ENCODE assay signal across 19 mouse cellular contexts in the genomic region with DNA sequence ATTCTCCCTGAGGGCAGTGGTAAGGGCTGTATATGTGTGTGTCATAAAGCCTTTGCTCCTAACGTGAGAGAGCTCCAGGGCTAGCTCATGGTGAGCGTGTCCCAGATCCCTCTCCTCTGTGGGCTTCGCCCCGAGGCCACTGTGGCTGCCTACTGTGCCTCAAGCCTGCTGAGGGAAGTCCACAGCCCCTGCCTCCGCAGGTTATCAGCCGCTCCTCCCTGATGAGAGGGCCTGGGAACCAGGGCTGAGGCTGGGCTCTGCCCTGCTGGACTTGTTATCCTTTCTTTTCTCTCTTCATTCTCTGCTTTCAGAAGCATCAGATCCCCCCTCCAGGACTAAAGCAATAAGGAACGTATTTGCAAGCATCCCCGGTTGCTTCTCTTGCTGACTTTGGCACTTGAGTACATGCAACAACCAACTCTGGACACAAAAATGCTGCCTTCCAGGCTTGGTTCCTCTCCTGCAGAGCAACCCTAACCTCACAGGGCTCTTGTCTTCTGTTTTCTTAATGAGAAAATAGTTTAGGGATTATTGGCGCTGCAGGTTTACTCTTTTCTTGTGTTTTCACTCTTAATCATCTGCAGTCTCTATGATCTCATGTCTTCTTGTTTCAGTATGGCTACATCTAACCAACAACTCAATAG. TPM values are rescaled to one million over a fixed set of nuclear protein-coding genes. Genes with fewer than 3 reads are reported as not detected.
DNase-seq lines count a peak whose midpoint lies in the region; ATAC-seq lines count a peak whose summit lies in the region.
"Had no signal": no experiment of that assay in that cellular context is flagged by ENCODE, and none has a peak within 500 bp of the region (broad histone marks: within the 10 kb centered on the region; RNA-seq: fewer than 3 reads in every experiment).

No protein-coding gene starts in this region.

- no peaks in the 10 kb centered on the region; the same call in 1 of the 2 replicates for H3K9me3 ChIP-seq in forebrain, embryonic 10.5 days
- no peaks in the 10 kb centered on the region for H3K9me3 ChIP-seq in forebrain, embryonic 14.5 days (replicated peaks; ENCODE audit: control insufficient read depth, low read length)
- H3K9me3 ChIP-seq in hindbrain, embryonic 10.5 days, result 0 out of 2 replicates have a peak, but pooled peaks cover 3% of the 10 kb centered on the region
- H3K9me3 ChIP-seq in hindbrain, embryonic 12.5 days (replicated peaks), result no peaks in the 10 kb centered on the region
- no peaks in the 10 kb centered on the region for H3K9me3 ChIP-seq in embryonic facial prominence, embryonic 14.5 days (ENCODE audit: control insufficient read depth, low read length)

- H3K9ac ChIP-seq in forebrain, embryonic 14.5 days (ENCODE audit: low read length), result no peak overlapping the region
- no peak overlapping the region for H3K9ac ChIP-seq in hindbrain, embryonic 12.5 days
- H3K9ac ChIP-seq in embryonic facial prominence, embryonic 14.5 days (ENCODE audit: low read depth, low read length), result no peak overlapping the region
- H3K9ac ChIP-seq: embryonic facial prominence, embryonic 12.5 days; forebrain, embryonic 13.5 days had no signal

- no peaks in the 10 kb centered on the region for H3K27me3 ChIP-seq in forebrain, embryonic 10.5 days (ENCODE audit: poor library complexity, severe bottlenecking)
- H3K27me3 ChIP-seq in forebrain, embryonic 14.5 days (replicated peaks; ENCODE audit: control insufficient read depth, insufficient read depth, low read length), result no peaks in the 10 kb centered on the region
- no peaks in the 10 kb centered on the region for H3K27me3 ChIP-seq in hindbrain, embryonic 10.5 days (ENCODE audit: insufficient read depth, poor library complexity, severe bottlenecking)
- no peaks in the 10 kb centered on the region for H3K27me3 ChIP-seq in hindbrain, embryonic 12.5 days
- no peaks in the 10 kb centered on the region for H3K27me3 ChIP-seq in embryonic facial prominence, embryonic 14.5 days (replicated peaks; ENCODE audit: control insufficient read depth, insufficient read depth, low read length)
- H3K27me3 ChIP-seq: embryonic facial prominence, embryonic 12.5 days; forebrain, embryonic 13.5 days had no signal

- 37% methylated on average over 9 of the region's 9 CpGs for WGBS in forebrain, embryonic 10.5 days
- 29% methylated on average over 9 of the region's 9 CpGs for WGBS in forebrain, embryonic 14.5 days
- 46% methylated on average over 9 of the region's 9 CpGs for WGBS in hindbrain, embryonic 10.5 days
- 47% methylated on average over 9 of the region's 9 CpGs for WGBS in hindbrain, embryonic 12.5 days
- 40% methylated on average over 9 of the region's 9 CpGs for WGBS in embryonic facial prominence, embryonic 14.5 days

- peaks cover 8% of the 10 kb centered on the region for H3K4me1 ChIP-seq in forebrain, embryonic 10.5 days
- H3K4me1 ChIP-seq in forebrain, embryonic 14.5 days (ENCODE audit: control insufficient read depth, insufficient read depth, low read length), result no peaks in the 10 kb centered on the region
- H3K4me1 ChIP-seq in hindbrain, embryonic 10.5 days (replicated peaks), result peaks cover 8% of the 10 kb centered on the region; the same call in 1 of the 2 replicates
- peaks cover 3% of the 10 kb centered on the region; the same call in 1 of the 2 replicates for H3K4me1 ChIP-seq in hindbrain, embryonic 12.5 days
- H3K4me1 ChIP-seq in embryonic facial prominence, embryonic 14.5 days (ENCODE audit: control insufficient read depth, insufficient read depth, low read length), result peaks cover 3% of the 10 kb centered on the region; the same call in 1 of the 2 replicates
- H3K4me1 ChIP-seq: forebrain, embryonic 13.5 days had no signal

- H3K27ac ChIP-seq in forebrain, embryonic 10.5 days, result peak overlapping the region; percentile 66; the same call in 1 of the 2 replicates
- H3K27ac ChIP-seq in forebrain, embryonic 14.5 days (ENCODE audit: low read depth, low read length), result no peak overlapping the region
- peak overlapping the region; percentile 45; the same call in 1 of the 2 replicates for H3K27ac ChIP-seq in hindbrain, embryonic 10.5 days
- no peak overlapping the region for H3K27ac ChIP-seq in hindbrain, embryonic 12.5 days
- peak overlapping the region; percentile 39; the same call in 1 of the 2 replicates for H3K27ac ChIP-seq in embryonic facial prominence, embryonic 14.5 days (replicated peaks; ENCODE audit: low read depth, low read length)
- H3K27ac ChIP-seq: embryonic facial prominence, embryonic 12.5 days; forebrain, embryonic 13.5 days; heart, adult 2 months had no signal

- H3K36me3 ChIP-seq in forebrain, embryonic 10.5 days (replicated peaks), result no peaks in the 10 kb centered on the region
- H3K36me3 ChIP-seq in forebrain, embryonic 14.5 days (ENCODE audit: control insufficient read depth, insufficient read depth, low read length), result no peaks in the 10 kb centered on the region
- no peaks in the 10 kb centered on the region for H3K36me3 ChIP-seq in hindbrain, embryonic 10.5 days
- no peaks in the 10 kb centered on the region for H3K36me3 ChIP-seq in hindbrain, embryonic 12.5 days
- H3K36me3 ChIP-seq in embryonic facial prominence, embryonic 14.5 days (ENCODE audit: control insufficient read depth, insufficient read depth, low read length), result no peaks in the 10 kb centered on the region
- H3K36me3 ChIP-seq: embryonic facial prominence, embryonic 12.5 days had no signal

- H3K4me2 ChIP-seq in forebrain, embryonic 14.5 days (ENCODE audit: low read length), result no peak overlapping the region
- H3K4me2 ChIP-seq in hindbrain, embryonic 12.5 days (replicated peaks), result no peak overlapping the region
- no peak overlapping the region for H3K4me2 ChIP-seq in embryonic facial prominence, embryonic 14.5 days (ENCODE audit: low read depth, low read length)
- H3K4me2 ChIP-seq: embryonic facial prominence, embryonic 12.5 days; forebrain, embryonic 13.5 days; heart, embryonic 11.5 days had no signal

- ATAC-seq in forebrain, embryonic 14.5 days, result no peak
- ATAC-seq in hindbrain, embryonic 12.5 days (ENCODE audit: low FRiP score), result no peak
- ATAC-seq in embryonic facial prominence, embryonic 14.5 days (ENCODE audit: low read depth), result no peak
- ATAC-seq: forebrain, embryonic 13.5 days; hindbrain, embryonic 16.5 days had no signal

- DNase-seq in forebrain, embryonic 10.5 days (ENCODE audit: extremely low spot score, low spot score), result peak; percentile 16
- DNase-seq in forebrain, embryonic 14.5 days (ENCODE audit: low spot score), result no peak
- no peak for DNase-seq in hindbrain, embryonic 10.5 days (ENCODE audit: low spot score)
- peak; percentile 30 for DNase-seq in embryonic facial prominence, embryonic 14.5 days (ENCODE audit: low spot score)
- DNase-seq in urinary bladder, postnatal 10 days (ENCODE audit: low spot score), result no peak
- DNase-seq in spleen, adult 12 weeks (ENCODE audit: low spot score), result no peak
- DNase-seq: adrenal gland, adult 2 months; adrenal gland, postnatal 25 days; cerebellum, adult 2 months; cerebellum, postnatal 10 days; gastrocnemius, postnatal 10 days; heart, adult 2 months; kidney, adult 11 months had no signal

- no peak overlapping the region for H3K4me3 ChIP-seq in forebrain, embryonic 10.5 days
- no peak overlapping the region for H3K4me3 ChIP-seq in forebrain, embryonic 14.5 days (ENCODE audit: low read depth, low read length)
- no peak overlapping the region for H3K4me3 ChIP-seq in hindbrain, embryonic 10.5 days
- no peak overlapping the region for H3K4me3 ChIP-seq in hindbrain, embryonic 12.5 days
- no peak overlapping the region for H3K4me3 ChIP-seq in embryonic facial prominence, embryonic 14.5 days (ENCODE audit: low read depth, low read length)
- H3K4me3 ChIP-seq: embryonic facial prominence, embryonic 12.5 days; erythroblast, embryonic 14.5 days; forebrain, embryonic 13.5 days; heart, adult 2 months had no signal

RNA-seq across cellular contexts. Expression of gene Arsb, which starts 45.4 kb away (rescaled TPM):
- polyA plus RNA-seq in forebrain, embryonic 10.5 days (2016; fragmentation: Nextera tagmentation; extraction: Ambion mirVana), result 4.1 and 4.3 TPM in 2 replicates
- polyA plus RNA-seq in forebrain, embryonic 14.5 days (2014; fragmentation: Nextera tagmentation; extraction: Ambion mirVana), result 10.0 and 12.2 TPM in 2 replicates
- 3.2 and 5.1 TPM in 2 replicates for polyA plus RNA-seq in hindbrain, embryonic 10.5 days (2016; fragmentation: Nextera tagmentation; extraction: Ambion mirVana)
- polyA plus RNA-seq in hindbrain, embryonic 12.5 days (2016; fragmentation: Nextera tagmentation; extraction: Ambion mirVana), result 8.8 and 9.5 TPM in 2 replicates
- polyA plus RNA-seq in embryonic facial prominence, embryonic 14.5 days (2014; fragmentation: Nextera tagmentation; extraction: Ambion mirVana), result 23.3 and 24.0 TPM in 2 replicates

Comparison
In these comparisons a context has a peak if more than half of its experiments do, and no peak if none do; other contexts are left out.
1. DNase-seq: peak in forebrain, embryonic 10.5 days (single experiment) and embryonic facial prominence, embryonic 14.5 days (single experiment); none in forebrain, embryonic 14.5 days (single experiment), hindbrain, embryonic 10.5 days (single experiment), urinary bladder, postnatal 10 days (single experiment) and spleen, adult 12 weeks (single experiment).
2. H3K27ac ChIP-seq: peak in forebrain, embryonic 10.5 days (single experiment), hindbrain, embryonic 10.5 days (single experiment) and embryonic facial prominence, embryonic 14.5 days (single experiment); none in forebrain, embryonic 14.5 days (single experiment) and hindbrain, embryonic 12.5 days (single experiment).